Mouse (Mus musculus) embryo, embryonic 9.5 days (tissue): ENCODE measurements around the gene Ank.

ENCODE experiments used
- DNase-seq: peaks from one replicate; pipeline ENCODE4 v3.0.0-alpha.2; 2017; ENCODE audit errors: extremely low spot score

Ank gene

DNA sequence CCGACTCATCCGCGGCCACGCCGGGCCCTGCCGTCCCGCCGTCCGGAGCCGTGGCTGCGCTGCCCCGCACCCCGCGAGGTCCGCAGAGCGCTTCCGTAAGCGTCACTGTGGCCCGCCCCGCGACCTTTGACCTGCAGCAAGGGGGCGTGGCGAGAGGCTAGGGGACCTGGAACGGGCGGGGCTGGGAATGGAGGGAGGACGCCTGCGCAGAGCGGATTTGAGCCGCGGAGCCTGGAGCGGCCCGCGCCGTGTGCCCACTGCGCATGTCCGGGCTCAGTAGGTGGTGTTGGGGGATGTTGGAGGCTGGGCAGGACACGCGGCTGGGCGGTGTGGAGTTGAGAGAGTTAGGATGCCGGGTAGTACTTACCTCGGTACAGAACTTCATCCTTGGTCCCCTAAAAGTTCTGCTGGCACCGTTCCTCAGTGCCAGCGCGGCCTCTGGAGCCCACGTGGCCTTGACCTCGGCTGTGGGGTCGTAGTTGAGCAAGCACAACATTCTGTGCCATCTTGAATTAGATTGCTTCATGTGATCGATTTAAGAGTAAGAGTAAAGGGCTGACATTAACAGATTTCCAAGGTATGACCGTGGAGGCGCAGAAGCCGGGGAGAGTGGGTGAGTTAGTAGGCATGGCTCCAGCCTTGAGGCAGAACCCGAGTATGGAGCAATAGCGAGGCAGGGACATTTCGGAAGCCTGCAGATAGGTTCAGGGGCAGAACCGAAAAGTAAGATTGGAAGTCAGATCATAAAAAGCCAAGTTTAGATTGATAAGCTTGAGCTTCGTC is 164.3 kb downstream of the Ank start, which contains the start of gene Otulin:
Gene Otulin, minus strand, starts transcription at position 93 of the 783 bp plus-strand sequence.
- peak; percentile 99 for DNase-seq

DNA sequence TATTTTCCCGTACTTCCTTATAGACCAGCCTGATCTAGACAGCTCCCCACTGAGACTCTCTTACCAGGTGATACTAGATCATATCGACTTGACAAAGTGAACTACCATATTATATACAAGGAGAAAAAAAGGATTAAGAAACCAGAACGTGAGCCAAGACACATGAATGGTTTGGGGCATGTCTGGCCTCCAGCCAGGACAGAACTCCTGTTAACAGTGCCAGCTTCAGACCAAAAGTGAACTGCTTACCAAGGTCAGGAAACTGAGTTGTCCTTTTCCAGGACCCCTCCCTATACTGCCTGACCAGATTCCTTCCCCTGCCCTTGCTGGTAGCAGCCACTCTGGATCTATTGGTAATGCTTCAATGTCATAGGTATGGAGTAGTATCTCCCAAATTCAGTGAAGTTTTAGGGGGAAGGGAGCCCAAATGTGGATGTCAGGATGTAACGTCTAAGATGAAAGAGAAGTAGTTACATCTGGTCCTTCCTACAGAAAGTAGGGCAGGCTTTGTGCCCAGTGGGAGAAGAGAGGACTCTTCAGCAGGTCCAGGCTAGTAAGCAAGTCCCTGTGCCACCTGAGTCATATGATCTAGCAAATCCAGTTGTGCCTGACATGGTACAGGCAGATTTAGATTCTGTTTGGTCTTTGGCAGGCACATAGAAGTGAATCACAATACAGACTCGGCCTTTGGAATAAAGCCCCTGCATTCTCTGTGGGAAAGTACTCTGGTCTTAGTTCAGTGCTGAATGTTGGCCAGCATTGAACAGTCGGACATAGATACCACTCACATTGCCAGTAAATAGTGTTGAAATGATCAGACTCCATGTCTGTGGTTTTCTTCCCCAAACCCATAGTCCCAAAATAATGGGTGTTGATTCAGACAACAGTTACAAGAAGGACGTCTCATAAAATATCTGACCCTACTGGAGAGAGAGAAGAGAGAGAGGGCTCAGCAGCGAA is 167.7 kb downstream of the Ank start:
- DNase-seq = no peak

DNA sequence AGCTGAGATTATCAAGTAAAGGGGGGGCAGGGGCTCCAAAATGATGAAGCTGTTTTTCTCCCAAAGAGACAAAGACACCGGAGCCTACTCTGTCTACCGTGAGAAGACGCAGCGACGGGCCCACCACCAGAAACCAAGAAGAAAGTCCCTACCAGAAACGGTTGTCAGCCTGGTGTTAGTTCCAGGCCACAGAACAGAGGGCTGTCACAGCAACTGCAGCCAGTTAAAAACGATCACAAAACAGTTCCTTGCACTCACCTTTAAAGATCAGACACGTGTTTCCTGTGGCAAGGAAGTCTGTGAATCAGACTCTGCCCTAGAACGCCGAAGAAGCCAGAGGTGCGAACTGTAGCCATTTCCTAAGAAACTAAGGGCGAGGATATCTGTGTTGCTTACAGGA is 174.7 kb downstream of the Ank start:
- DNase-seq = no peak

DNA sequence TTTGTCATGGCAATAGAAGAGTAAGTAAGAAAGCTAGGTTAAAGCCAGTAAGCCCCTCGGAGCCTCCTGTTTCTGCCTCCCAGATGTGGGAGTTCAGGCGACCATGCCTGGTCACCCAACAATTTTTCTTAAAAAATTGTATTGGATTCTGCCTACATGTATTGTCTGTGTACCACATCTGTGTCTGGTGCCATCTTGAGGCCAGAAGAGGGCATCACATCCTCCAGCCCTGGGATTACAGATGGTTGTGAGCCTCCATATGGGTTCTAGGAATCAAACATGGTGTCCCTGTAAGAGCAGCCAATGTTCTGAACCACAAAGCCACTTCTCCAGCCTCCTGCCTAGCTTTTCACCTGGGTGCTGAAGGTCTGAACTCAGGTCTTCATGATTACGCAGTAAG is 176.4 kb downstream of the Ank start:
- DNase-seq = no peak
